Mouse (Mus musculus) limb, embryonic 14.5 days (tissue): ENCODE measurements around the gene Fchsd2. TPM values are rescaled to one million over a fixed set of nuclear protein-coding genes. Genes with fewer than 3 reads are reported as not detected.
A peak's percentile ranks its signal among the peaks of the same experiment; 100 is the strongest.

ENCODE experiments used
- ATAC-seq: fragments of 200-750 bp; cut with Nextera tagmentation; 2 replicates; pipeline ENCODE4 v1.8.0; 2017; ENCODE audit warnings: low read depth, moderate number of reproducible peaks, moderate TSS enrichment; ENCODE audit not compliant: low FRiP score
- DNase-seq: peaks from one replicate; pipeline ENCODE4 v3.0.0-alpha.2; 2015; ENCODE audit warnings: low spot score
- H3K27ac ChIP-seq: fragments of 300-500 bp; sonication (generic); replicated peaks from 2 replicates; pipeline ENCODE4 v1.5.1; 2014; ENCODE audit warnings: low read depth, mild to moderate bottlenecking, low read length, moderate library complexity, mixed read lengths
- H3K27me3 ChIP-seq: fragments of 300-500 bp; sonication (generic); 2 replicates; pipeline ENCODE4 v1.6.1; 2014; ENCODE audit warnings: low read length, mixed read lengths; ENCODE audit not compliant: control insufficient read depth, insufficient read depth
- H3K36me3 ChIP-seq: fragments of 300-500 bp; sonication (generic); 2 replicates; pipeline ENCODE4 v1.6.1; 2014; ENCODE audit warnings: mild to moderate bottlenecking, low read length, moderate library complexity, mixed read lengths; ENCODE audit not compliant: control insufficient read depth, insufficient read depth
- H3K4me1 ChIP-seq: fragments of 300-500 bp; sonication (generic); 2 replicates; pipeline ENCODE4 v1.6.1; 2014; ENCODE audit warnings: antibody characterized with exemption, low read length, mixed read lengths; ENCODE audit not compliant: control insufficient read depth, insufficient read depth
- H3K4me2 ChIP-seq: fragments of 300-500 bp; sonication (generic); replicated peaks from 2 replicates; pipeline ENCODE4 v1.6.1; 2014; ENCODE audit warnings: low read depth, mild to moderate bottlenecking, low read length, moderate library complexity; ENCODE audit not compliant: severe bottlenecking
- H3K4me3 ChIP-seq: fragments of 300-500 bp; sonication (generic); replicated peaks from 2 replicates; pipeline ENCODE4 v1.5.1; 2014; ENCODE audit warnings: low read length
- H3K9ac ChIP-seq: fragments of 300-500 bp; sonication (generic); 2 replicates; pipeline ENCODE4 v1.6.1; 2014; ENCODE audit warnings: mild to moderate bottlenecking, low read depth, low read length, moderate library complexity; ENCODE audit not compliant: severe bottlenecking
- H3K9me3 ChIP-seq: fragments of 300-500 bp; sonication (generic); 2 replicates; pipeline ENCODE4 v1.6.1; 2016; ENCODE audit warnings: low read length; ENCODE audit not compliant: control insufficient read depth
- POLR2A ChIP-seq: fragments of 200-500 bp; IDR thresholded peaks from 2 replicates; pipeline ENCODE4 v1.8.0; 2012; ENCODE audit warnings: inconsistent platforms, mild to moderate bottlenecking, moderate library complexity, borderline replicate concordance; ENCODE audit not compliant: insufficient read depth, insufficient read length; ENCODE audit errors: extremely low read depth
- WGBS: fragments of 180-500 bp; shearing (Covaris S2); extraction: QIAGEN DNeasy Blood & Tissue Kit; methylation state at CpG from one replicate; pipeline ENCODE4 v1.1.7; 2014; 5-methylcytosine and 5-hydroxymethylcytosine counted together
- polyA plus RNA-seq, 2 experiments: library from polyadenylated mRNA; depleted of rRNA in 1 of 2; stranded (reverse) in 1 of 2; unstranded in 1 of 2; fragments of >200 nt; fragmentation: Nextera tagmentation in 1 of 2; extraction: Ambion mirVana in 1 of 2; gene quantifications; 2 replicates each; pipeline versions ENCODE4 v1.2.1 to v1.2.3; 2012 to 2014

Gene Fchsd2
- polyA plus RNA-seq, 2 experiments = 19.9 to 21.9 TPM

GRCm38 (mm10) chr7:101051551-101052221 is 41.0 kb upstream of the Fchsd2 start:
- Histone ChIP-seq H3K4me2 (no peak overlapping the region), H3K27ac (no peak overlapping the region), H3K9me3 (no peaks in the 10 kb centered on the region), H3K4me3 (no peak overlapping the region), H3K36me3 (no peaks in the 10 kb centered on the region), H3K27me3 (no peaks in the 10 kb centered on the region), H3K9ac (no peak overlapping the region), H3K4me1 (no peaks in the 10 kb centered on the region)
- no peak for TF ChIP-seq POLR2A
- 21% methylated on average over 11 of the region's 11 CpGs for WGBS
- DNase-seq (peak; percentile 76), ATAC-seq (peak; percentile 51; the same call in 1 of the 2 replicates)

GRCm38 (mm10) chr7:101053136-101053535 is 39.5 kb upstream of the Fchsd2 start:
- Histone ChIP-seq H3K4me2 (no peak overlapping the region), H3K4me3 (no peak overlapping the region), H3K27ac (no peak overlapping the region), H3K4me1 (no peaks in the 10 kb centered on the region), H3K36me3 (no peaks in the 10 kb centered on the region), H3K27me3 (no peaks in the 10 kb centered on the region), H3K9ac (no peak overlapping the region), H3K9me3 (no peaks in the 10 kb centered on the region)
- WGBS = 64% methylated on average over 2 of the region's 2 CpGs
- DNase-seq = no peak
- TF ChIP-seq POLR2A = no peak
- ATAC-seq = no peak

- 24% methylated on average over 4 of the region's 4 CpGs for WGBS
- no peak for ATAC-seq
- no peak overlapping the region for H3K4me3 ChIP-seq
- no peaks in the 10 kb centered on the region for H3K36me3 ChIP-seq
- no peaks in the 10 kb centered on the region for H3K4me1 ChIP-seq
- no peak for DNase-seq
- H3K27ac ChIP-seq = no peak overlapping the region
- TF ChIP-seq POLR2A = no peak
- no peaks in the 10 kb centered on the region for H3K9me3 ChIP-seq
- no peaks in the 10 kb centered on the region for H3K27me3 ChIP-seq
- no peak overlapping the region for H3K9ac ChIP-seq
- H3K4me2 ChIP-seq = no peak overlapping the region
Measured at GRCm38 (mm10) chr7:101057309-101057708, 35.4 kb upstream of the Fchsd2 start.

- Histone ChIP-seq H3K9ac (no peak overlapping the region), H3K4me2 (no peak overlapping the region), H3K36me3 (no peaks in the 10 kb centered on the region), H3K9me3 (no peaks in the 10 kb centered on the region), H3K27ac (no peak overlapping the region), H3K4me1 (no peaks in the 10 kb centered on the region), H3K27me3 (no peaks in the 10 kb centered on the region), H3K4me3 (no peak overlapping the region)
- ATAC-seq = no peak
- 89% methylated on average over 5 of the region's 5 CpGs for WGBS
- DNase-seq = no peak
- no peak for TF ChIP-seq POLR2A
Measured at GRCm38 (mm10) chr7:101059188-101059587, 33.5 kb upstream of the Fchsd2 start.

GRCm38 (mm10) chr7:101060476-101060875 is 32.2 kb upstream of the Fchsd2 start:
- H3K36me3 ChIP-seq = no peaks in the 10 kb centered on the region
- no peak for TF ChIP-seq POLR2A
- no peak for DNase-seq
- no peak for ATAC-seq
- H3K4me3 ChIP-seq = no peak overlapping the region
- H3K4me2 ChIP-seq = no peak overlapping the region
- WGBS = 58% methylated on average over 5 of the region's 5 CpGs
- no peaks in the 10 kb centered on the region for H3K4me1 ChIP-seq
- H3K9me3 ChIP-seq = no peaks in the 10 kb centered on the region
- H3K27me3 ChIP-seq = no peaks in the 10 kb centered on the region
- H3K9ac ChIP-seq = no peak overlapping the region
- H3K27ac ChIP-seq = no peak overlapping the region
